Mouse (Mus musculus): Measurements from ENCODE around the gene Il1rn. TPM values are rescaled to one million over a fixed set of nuclear protein-coding genes. Genes with fewer than 3 reads are reported as not detected.

Gene Il1rn
- 0.15 TPM in 2 replicates for polyA plus RNA-seq (2015; fragmentation: Nextera tagmentation; extraction: Ambion mirVana)

GRCm38 (mm10) chr2:24336545-24336944, at the start of gene Il1rn:
Il1rn (plus strand) TSS chr2:24336853.
- ATAC-seq (ENCODE audit: low read depth), result no peak
- Histone ChIP-seq H3K9me3 (no peaks in the 10 kb centered on the region), H3K9ac (no peak within 1 kb of the TSS), H3K27me3 (no peaks in the 10 kb centered on the region), H3K4me1 (replicated peaks) (no peaks in the 10 kb centered on the region), H3K4me2 (no peak within 1 kb of the TSS), H3K4me3 (no peak within 1 kb of the TSS), H3K27ac (replicated peaks) (no peak within 1 kb of the TSS), H3K36me3 (no peaks in the 10 kb centered on the region)
- 73% methylated on average over 2 of the region's 2 CpGs for WGBS

GRCm38 (mm10) chr2:24290896-24291295, 45.8 kb upstream of the Il1rn start, which contains the start of gene Il1f10:
Il1f10 (plus strand) TSS chr2:24291196.
- ATAC-seq (ENCODE audit: low read depth), result no peak
- Histone ChIP-seq H3K4me3 (no peak within 1 kb of the TSS), H3K36me3 (no peaks in the 10 kb centered on the region), H3K27me3 (no peaks in the 10 kb centered on the region), H3K4me1 (replicated peaks) (no peaks in the 10 kb centered on the region), H3K27ac (replicated peaks) (no peak within 1 kb of the TSS), H3K9me3 (no peaks in the 10 kb centered on the region), H3K4me2 (no peak within 1 kb of the TSS), H3K9ac (no peak within 1 kb of the TSS)
- 88% methylated on average over 5 of the region's 5 CpGs for WGBS

- H3K4me2 ChIP-seq, result no peak overlapping the region
- no peaks in the 10 kb centered on the region for H3K36me3 ChIP-seq
- WGBS, result 50% methylated on average over 1 of the region's 1 CpGs
- H3K27me3 ChIP-seq, result no peaks in the 10 kb centered on the region
- no peak for ATAC-seq (ENCODE audit: low read depth)
- no peak overlapping the region for H3K9ac ChIP-seq
- no peaks in the 10 kb centered on the region for H3K9me3 ChIP-seq
- no peak overlapping the region for H3K4me3 ChIP-seq
- H3K4me1 ChIP-seq (replicated peaks), result no peaks in the 10 kb centered on the region
- no peak overlapping the region for H3K27ac ChIP-seq (replicated peaks)
Measured at GRCm38 (mm10) chr2:24294616-24295015, 42.0 kb upstream of the Il1rn start.

GRCm38 (mm10) chr2:24296837-24297236, 39.8 kb upstream of the Il1rn start:
- 14% methylated on average over 3 of the region's 3 CpGs for WGBS
- no peak for ATAC-seq (ENCODE audit: low read depth)
- H3K27me3 ChIP-seq, result no peaks in the 10 kb centered on the region

GRCm38 (mm10) chr2:24311302-24312001, 25.2 kb upstream of the Il1rn start:
- Histone ChIP-seq H3K27ac (replicated peaks) (no peak overlapping the region), H3K4me2 (no peak overlapping the region), H3K9ac (no peak overlapping the region), H3K9me3 (no peaks in the 10 kb centered on the region), H3K4me3 (no peak overlapping the region), H3K27me3 (no peaks in the 10 kb centered on the region), H3K36me3 (no peaks in the 10 kb centered on the region), H3K4me1 (replicated peaks) (no peaks in the 10 kb centered on the region)
- WGBS, result 78% methylated on average over 6 of the region's 6 CpGs
- ATAC-seq (ENCODE audit: low read depth), result no peak

More at GRCm38 (mm10) chr2:24296837-24297236, 39.8 kb upstream of the Il1rn start:
- Histone ChIP-seq H3K27ac (replicated peaks) (no peak overlapping the region), H3K9me3 (no peaks in the 10 kb centered on the region), H3K4me3 (no peak overlapping the region), H3K4me2 (no peak overlapping the region), H3K9ac (no peak overlapping the region), H3K4me1 (replicated peaks) (no peaks in the 10 kb centered on the region), H3K36me3 (no peaks in the 10 kb centered on the region)

- H3K4me2 ChIP-seq, result no peak overlapping the region
- H3K36me3 ChIP-seq, result no peaks in the 10 kb centered on the region
- no peak overlapping the region for H3K27ac ChIP-seq (replicated peaks)
- no peak for ATAC-seq (ENCODE audit: low read depth)
- no peaks in the 10 kb centered on the region for H3K9me3 ChIP-seq
- no peak overlapping the region for H3K9ac ChIP-seq
- no peak overlapping the region for H3K4me3 ChIP-seq
- H3K27me3 ChIP-seq, result no peaks in the 10 kb centered on the region
- H3K4me1 ChIP-seq (replicated peaks), result no peaks in the 10 kb centered on the region
- 88% methylated on average over 1 of the region's 1 CpGs for WGBS
Measured at GRCm38 (mm10) chr2:24316919-24317318, 19.7 kb upstream of the Il1rn start.

GRCm38 (mm10) chr2:24317919-24318598, 18.6 kb upstream of the Il1rn start:
- H3K27me3 ChIP-seq, result no peaks in the 10 kb centered on the region
- H3K4me3 ChIP-seq, result no peak overlapping the region
- no peak overlapping the region for H3K4me2 ChIP-seq
- H3K27ac ChIP-seq (replicated peaks), result no peak overlapping the region
- no peaks in the 10 kb centered on the region for H3K36me3 ChIP-seq
- no peaks in the 10 kb centered on the region for H3K9me3 ChIP-seq
- H3K9ac ChIP-seq, result no peak overlapping the region
- ATAC-seq (ENCODE audit: low read depth), result no peak
- WGBS, result 78% methylated on average over 4 of the region's 4 CpGs
- no peaks in the 10 kb centered on the region for H3K4me1 ChIP-seq (replicated peaks)

GRCm38 (mm10) chr2:24335333-24335732, 1.3 kb upstream of the Il1rn start:
- H3K27ac ChIP-seq (replicated peaks), result no peak overlapping the region
- no peaks in the 10 kb centered on the region for H3K27me3 ChIP-seq
- WGBS, result 69% methylated on average over 3 of the region's 3 CpGs
- no peak for ATAC-seq (ENCODE audit: low read depth)
- no peaks in the 10 kb centered on the region for H3K9me3 ChIP-seq
- H3K9ac ChIP-seq, result no peak overlapping the region
- H3K4me2 ChIP-seq, result no peak overlapping the region
- no peak overlapping the region for H3K4me3 ChIP-seq
- no peaks in the 10 kb centered on the region for H3K4me1 ChIP-seq (replicated peaks)
- H3K36me3 ChIP-seq, result no peaks in the 10 kb centered on the region

GRCm38 (mm10) chr2:24341395-24341885, 4.8 kb downstream of the Il1rn start:
- Histone ChIP-seq H3K4me2 (no peak overlapping the region), H3K27me3 (no peaks in the 10 kb centered on the region), H3K36me3 (no peaks in the 10 kb centered on the region), H3K9ac (no peak overlapping the region), H3K27ac (replicated peaks) (no peak overlapping the region), H3K4me3 (no peak overlapping the region), H3K4me1 (replicated peaks) (no peaks in the 10 kb centered on the region), H3K9me3 (no peaks in the 10 kb centered on the region)
- 74% methylated on average over 3 of the region's 3 CpGs for WGBS
- no peak for ATAC-seq (ENCODE audit: low read depth)

GRCm38 (mm10) chr2:24344619-24345018, 8.0 kb downstream of the Il1rn start:
- no peak overlapping the region for H3K4me2 ChIP-seq
- no peak for ATAC-seq (ENCODE audit: low read depth)
- 80% methylated on average over 4 of the region's 4 CpGs for WGBS
- H3K36me3 ChIP-seq, result no peaks in the 10 kb centered on the region
- no peak overlapping the region for H3K4me3 ChIP-seq
- H3K27ac ChIP-seq (replicated peaks), result no peak overlapping the region
- no peaks in the 10 kb centered on the region for H3K27me3 ChIP-seq
- H3K9me3 ChIP-seq, result no peaks in the 10 kb centered on the region
- no peak overlapping the region for H3K9ac ChIP-seq
- H3K4me1 ChIP-seq (replicated peaks), result no peaks in the 10 kb centered on the region

- H3K4me3 ChIP-seq, result no peak overlapping the region
- no peak overlapping the region for H3K4me2 ChIP-seq
- H3K27me3 ChIP-seq, result no peaks in the 10 kb centered on the region
- H3K27ac ChIP-seq (replicated peaks), result no peak overlapping the region
- ATAC-seq (ENCODE audit: low read depth), result no peak
- no peaks in the 10 kb centered on the region for H3K4me1 ChIP-seq (replicated peaks)
- H3K9ac ChIP-seq, result no peak overlapping the region
- H3K36me3 ChIP-seq, result no peaks in the 10 kb centered on the region
- 73% methylated on average over 8 of the region's 8 CpGs for WGBS
- no peaks in the 10 kb centered on the region for H3K9me3 ChIP-seq
Measured at GRCm38 (mm10) chr2:24345056-24345455, 8.4 kb downstream of the Il1rn start.

GRCm38 (mm10) chr2:24347926-24348325, 11.3 kb downstream of the Il1rn start:
- Histone ChIP-seq H3K27ac (replicated peaks) (no peak overlapping the region), H3K9ac (no peak overlapping the region), H3K9me3 (no peaks in the 10 kb centered on the region), H3K4me1 (replicated peaks) (no peaks in the 10 kb centered on the region), H3K4me3 (no peak overlapping the region), H3K27me3 (no peaks in the 10 kb centered on the region), H3K36me3 (no peaks in the 10 kb centered on the region), H3K4me2 (no peak overlapping the region)
- no peak for ATAC-seq (ENCODE audit: low read depth)
- 84% methylated on average over 1 of the region's 1 CpGs for WGBS
